Mouse (Mus musculus) hindbrain, embryonic 15.5 days (tissue): ENCODE measurements around the gene Dapk1. TPM values are rescaled to one million over a fixed set of nuclear protein-coding genes. Genes with fewer than 3 reads are reported as not detected.

Source experiments
- ATAC-seq: fragments of 200-750 bp; cut with Nextera tagmentation; 2 replicates; pipeline ENCODE4 v1.8.0; 2017; ENCODE audit warnings: low read depth, moderate number of reproducible peaks, moderate TSS enrichment; ENCODE audit not compliant: low FRiP score
- H3K27ac ChIP-seq: fragments of 300-500 bp; sonication (generic); replicated peaks from 2 replicates; pipeline ENCODE4 v1.5.1; 2015; ENCODE audit warnings: mild to moderate bottlenecking, inconsistent platforms
- H3K27me3 ChIP-seq: fragments of 300-500 bp; sonication (generic); 2 replicates; pipeline ENCODE4 v1.6.1; 2015; ENCODE audit warnings: control low read depth, inconsistent platforms
- H3K36me3 ChIP-seq: fragments of 300-500 bp; sonication (generic); 2 replicates; pipeline ENCODE4 v1.6.1; 2015; ENCODE audit warnings: control low read depth, inconsistent platforms
- H3K4me1 ChIP-seq: fragments of 300-500 bp; sonication (generic); replicated peaks from 2 replicates; pipeline ENCODE4 v1.6.1; 2015; ENCODE audit warnings: control low read depth, inconsistent platforms
- H3K4me2 ChIP-seq: fragments of 300-500 bp; sonication (generic); 2 replicates; pipeline ENCODE4 v1.6.1; 2015; ENCODE audit warnings: moderate library complexity, mild to moderate bottlenecking, inconsistent platforms
- H3K4me3 ChIP-seq: fragments of 300-500 bp; sonication (generic); 2 replicates; pipeline ENCODE4 v1.5.1; 2015; ENCODE audit warnings: mild to moderate bottlenecking, inconsistent platforms
- H3K9ac ChIP-seq: fragments of 300-500 bp; sonication (generic); 2 replicates; pipeline ENCODE4 v1.6.1; 2015; ENCODE audit warnings: inconsistent platforms
- H3K9me3 ChIP-seq: fragments of 300-500 bp; sonication (generic); 2 replicates; pipeline ENCODE4 v1.6.1; 2016; ENCODE audit warnings: control low read depth, inconsistent platforms
- WGBS: fragments of 180-500 bp; shearing (Covaris S2); methylation state at CpG from one replicate; pipeline ENCODE4 v1.1.7; 2015; 5-methylcytosine and 5-hydroxymethylcytosine counted together
- polyA plus RNA-seq: library from polyadenylated mRNA; unstranded; fragments of >200 nt; fragmentation: Nextera tagmentation; extraction: Ambion mirVana; gene quantifications from 2 replicates; pipeline ENCODE4 v1.2.1, GENCODE M21; 2015

Gene Dapk1
- polyA plus RNA-seq, 1 experiment from 2014 or later = 42.6 TPM

- H3K9me3 ChIP-seq = no peaks in the 10 kb centered on the region
- no peak overlapping the region for H3K4me2 ChIP-seq
- H3K9ac ChIP-seq = no peak overlapping the region
- H3K4me3 ChIP-seq = no peak overlapping the region
- no peak for ATAC-seq
- no peaks in the 10 kb centered on the region for H3K27me3 ChIP-seq
- H3K27ac ChIP-seq = no peak overlapping the region
- 0 out of 2 replicates have a peak, but pooled peaks cover 12% of the 10 kb centered on the region for H3K4me1 ChIP-seq
- H3K36me3 ChIP-seq = peaks cover 43% of the 10 kb centered on the region
- 79% methylated on average over 9 of the region's 9 CpGs for WGBS
These were observed 133.6 kb downstream of the Dapk1 start for GRCm38 (mm10) chr13:60735306-60735705.

- Histone ChIP-seq H3K36me3 (peaks cover 36% of the 10 kb centered on the region), H3K4me3 (no peak overlapping the region), H3K27ac (no peak overlapping the region), H3K27me3 (no peaks in the 10 kb centered on the region), H3K4me2 (no peak overlapping the region), H3K9me3 (no peaks in the 10 kb centered on the region), H3K4me1 (0 out of 2 replicates have a peak, but pooled peaks cover 12% of the 10 kb centered on the region), H3K9ac (no peak overlapping the region)
- ATAC-seq = no peak
- 59% methylated on average over 13 of the region's 13 CpGs for WGBS
These were observed 134.8 kb downstream of the Dapk1 start for GRCm38 (mm10) chr13:60736421-60737105.

GRCm38 (mm10) chr13:60737632-60738324 lies 136.0 kb downstream of the Dapk1 start:
- Histone ChIP-seq H3K4me1 (0 out of 2 replicates have a peak, but pooled peaks cover 12% of the 10 kb centered on the region), H3K9me3 (no peaks in the 10 kb centered on the region), H3K36me3 (peaks cover 40% of the 10 kb centered on the region), H3K4me2 (peak overlapping the region; percentile 10; the same call in 1 of the 2 replicates), H3K27me3 (no peaks in the 10 kb centered on the region), H3K4me3 (no peak overlapping the region), H3K27ac (peak overlapping the region; percentile 62; the same call in 1 of the 2 replicates), H3K9ac (no peak overlapping the region)
- WGBS = 23% methylated on average over 9 of the region's 9 CpGs
- ATAC-seq = peak; percentile 39; the same call in 1 of the 2 replicates

- 14% methylated on average over 9 of the region's 9 CpGs for WGBS
- no peaks in the 10 kb centered on the region for H3K27me3 ChIP-seq
- no peaks in the 10 kb centered on the region for H3K9me3 ChIP-seq
- no peak overlapping the region for H3K4me3 ChIP-seq
- H3K4me1 ChIP-seq = peaks cover 16% of the 10 kb centered on the region; the same call in 1 of the 2 replicates
- H3K36me3 ChIP-seq = peaks cover 35% of the 10 kb centered on the region
- H3K27ac ChIP-seq = no peak overlapping the region
- peak; percentile 76; the same call in 1 of the 2 replicates for ATAC-seq
- H3K9ac ChIP-seq = no peak overlapping the region
- peak overlapping the region; percentile 10; the same call in 1 of the 2 replicates for H3K4me2 ChIP-seq
These were observed 136.7 kb downstream of the Dapk1 start for GRCm38 (mm10) chr13:60738429-60738828.

GRCm38 (mm10) chr13:60740248-60740647 lies 138.5 kb downstream of the Dapk1 start:
- Histone ChIP-seq H3K9ac (no peak overlapping the region), H3K27ac (no peak overlapping the region), H3K27me3 (no peaks in the 10 kb centered on the region), H3K4me3 (no peak overlapping the region), H3K4me1 (peaks cover 23% of the 10 kb centered on the region), H3K4me2 (no peak overlapping the region), H3K36me3 (peaks cover 23% of the 10 kb centered on the region), H3K9me3 (no peaks in the 10 kb centered on the region)
- WGBS = 89% methylated on average over 6 of the region's 6 CpGs
- no peak for ATAC-seq

GRCm38 (mm10) chr13:60742611-60743010 lies 140.9 kb downstream of the Dapk1 start:
- no peak for ATAC-seq
- H3K27me3 ChIP-seq = no peaks in the 10 kb centered on the region

GRCm38 (mm10) chr13:60743381-60744077 lies 141.8 kb downstream of the Dapk1 start:
- Histone ChIP-seq H3K27ac (no peak overlapping the region), H3K4me3 (no peak overlapping the region), H3K9ac (no peak overlapping the region), H3K4me1 (peaks cover 11% of the 10 kb centered on the region), H3K9me3 (no peaks in the 10 kb centered on the region), H3K27me3 (no peaks in the 10 kb centered on the region), H3K36me3 (peaks cover 30% of the 10 kb centered on the region), H3K4me2 (no peak overlapping the region)
- ATAC-seq = peak; percentile 20
- 68% methylated on average over 13 of the region's 13 CpGs for WGBS

More at GRCm38 (mm10) chr13:60742611-60743010, 140.9 kb downstream of the Dapk1 start:
- peaks cover 19% of the 10 kb centered on the region for H3K4me1 ChIP-seq
- no peak overlapping the region for H3K4me2 ChIP-seq
- no peak overlapping the region for H3K9ac ChIP-seq
- no peaks in the 10 kb centered on the region for H3K9me3 ChIP-seq
- no peak overlapping the region for H3K4me3 ChIP-seq
- WGBS = 87% methylated on average over 3 of the region's 3 CpGs
- H3K27ac ChIP-seq = no peak overlapping the region
- H3K36me3 ChIP-seq = peaks cover 23% of the 10 kb centered on the region

- 35% methylated on average over 7 of the region's 7 CpGs for WGBS
- Histone ChIP-seq H3K27me3 (no peaks in the 10 kb centered on the region), H3K4me2 (no peak overlapping the region), H3K4me1 (peaks cover 11% of the 10 kb centered on the region), H3K9me3 (no peaks in the 10 kb centered on the region), H3K27ac (no peak overlapping the region), H3K9ac (no peak overlapping the region), H3K36me3 (peaks cover 36% of the 10 kb centered on the region), H3K4me3 (no peak overlapping the region)
- peak; percentile 70 for ATAC-seq
These were observed 142.3 kb downstream of the Dapk1 start for GRCm38 (mm10) chr13:60744078-60744460.

- Histone ChIP-seq H3K4me2 (no peak overlapping the region), H3K4me1 (peaks cover 11% of the 10 kb centered on the region), H3K9ac (no peak overlapping the region), H3K27me3 (no peaks in the 10 kb centered on the region), H3K27ac (no peak overlapping the region), H3K9me3 (no peaks in the 10 kb centered on the region), H3K4me3 (no peak overlapping the region), H3K36me3 (peaks cover 37% of the 10 kb centered on the region)
- 94% methylated on average over 3 of the region's 3 CpGs for WGBS
- no peak for ATAC-seq
These were observed 143.0 kb downstream of the Dapk1 start for GRCm38 (mm10) chr13:60744736-60745135.

- WGBS = 91% methylated on average over 12 of the region's 12 CpGs
- Histone ChIP-seq H3K27me3 (no peaks in the 10 kb centered on the region), H3K27ac (no peak overlapping the region), H3K9ac (no peak overlapping the region), H3K9me3 (no peaks in the 10 kb centered on the region), H3K4me3 (no peak overlapping the region), H3K4me1 (peaks cover 11% of the 10 kb centered on the region), H3K4me2 (no peak overlapping the region), H3K36me3 (peaks cover 36% of the 10 kb centered on the region)
- no peak for ATAC-seq
These were observed 143.6 kb downstream of the Dapk1 start for GRCm38 (mm10) chr13:60745358-60745757.

- H3K4me3 ChIP-seq = no peak overlapping the region
- H3K9ac ChIP-seq = no peak overlapping the region
- H3K27ac ChIP-seq = no peak overlapping the region
- no peaks in the 10 kb centered on the region for H3K27me3 ChIP-seq
- H3K36me3 ChIP-seq = peaks cover 37% of the 10 kb centered on the region
- WGBS = 43% methylated on average over 1 of the region's 1 CpGs
- H3K4me1 ChIP-seq = peaks cover 11% of the 10 kb centered on the region
- no peak overlapping the region for H3K4me2 ChIP-seq
- ATAC-seq = no peak
- no peaks in the 10 kb centered on the region for H3K9me3 ChIP-seq
These were observed 144.5 kb downstream of the Dapk1 start for GRCm38 (mm10) chr13:60746271-60746670.

GRCm38 (mm10) chr13:60747201-60747600 lies 145.5 kb downstream of the Dapk1 start:
- no peak overlapping the region for H3K9ac ChIP-seq
- no peak overlapping the region for H3K27ac ChIP-seq
- ATAC-seq = no peak
- no peaks in the 10 kb centered on the region for H3K27me3 ChIP-seq
- H3K4me3 ChIP-seq = no peak overlapping the region
- no peak overlapping the region for H3K4me2 ChIP-seq
- 90% methylated on average over 1 of the region's 1 CpGs for WGBS
- peaks cover 11% of the 10 kb centered on the region for H3K4me1 ChIP-seq
- H3K9me3 ChIP-seq = no peaks in the 10 kb centered on the region
- H3K36me3 ChIP-seq = peaks cover 39% of the 10 kb centered on the region
